ENCODE assay signal across 10 mouse cellular contexts in the genomic region with DNA sequence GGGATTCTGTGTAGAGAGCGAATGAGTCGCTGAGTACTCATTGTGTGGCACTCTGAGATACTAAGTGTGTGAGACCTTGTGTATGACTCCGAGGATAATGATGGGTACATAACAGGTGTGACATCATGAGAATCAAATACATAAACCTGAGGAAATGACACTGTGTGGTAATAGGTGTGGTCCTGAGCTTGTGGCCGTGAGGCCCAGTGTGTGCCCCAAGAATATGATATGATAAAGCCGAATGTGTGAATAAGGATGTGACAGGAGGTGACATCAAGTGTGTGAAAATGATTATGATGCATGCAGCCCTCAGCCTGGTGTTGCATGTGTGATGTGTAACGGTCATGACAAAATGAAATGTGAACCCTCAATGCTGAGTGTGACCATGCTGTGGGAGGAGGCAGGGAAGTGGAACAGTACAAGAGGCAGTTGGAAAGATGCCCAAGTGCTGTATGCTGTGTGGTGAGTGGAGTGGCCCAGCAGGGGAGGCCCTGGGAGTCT. TPM values are rescaled to one million over a fixed set of nuclear protein-coding genes. Genes with fewer than 3 reads are reported as not detected.
A peak's percentile ranks its signal among the peaks of the same experiment; 100 is the strongest.
DNase-seq lines count a peak whose midpoint lies in the region; ATAC-seq and TF ChIP-seq lines count a peak whose summit lies in the region.
"Had no signal": no experiment of that assay in that cellular context is flagged by ENCODE, and none has a peak within 500 bp of the region (broad histone marks: within the 10 kb centered on the region; RNA-seq: fewer than 3 reads in every experiment).

No protein-coding gene starts in this region.

- no peaks in the 10 kb centered on the region for H3K36me3 ChIP-seq in hindbrain, postnatal 0 days (ENCODE audit: insufficient read depth, low read length)
- H3K36me3 ChIP-seq in hindbrain, embryonic 11.5 days (ENCODE audit: control insufficient read depth, insufficient read depth, low read length), result no peaks in the 10 kb centered on the region
- H3K36me3 ChIP-seq: limb, embryonic 15.5 days had no signal

- H3K9me3 ChIP-seq in hindbrain, postnatal 0 days (ENCODE audit: low read length), result no peaks in the 10 kb centered on the region
- H3K9me3 ChIP-seq in hindbrain, embryonic 11.5 days (ENCODE audit: control insufficient read depth, low read length), result no peaks in the 10 kb centered on the region
- H3K9me3 ChIP-seq: limb, embryonic 15.5 days had no signal

- 77% methylated on average over 6 of the region's 6 CpGs for WGBS in hindbrain, postnatal 0 days
- 93% methylated on average over 6 of the region's 6 CpGs for WGBS in hindbrain, embryonic 11.5 days

- no peak for ATAC-seq in hindbrain, postnatal 0 days
- ATAC-seq in hindbrain, embryonic 11.5 days (ENCODE audit: low FRiP score), result no peak
- peak; percentile 80 for ATAC-seq in CD4-positive, CD25-positive, alpha-beta regulatory T cell, adult 4 months
- peak; percentile 66 for ATAC-seq in common myeloid progenitor, adult 5-6 weeks (replicated peaks; ENCODE audit: low read depth, poor library complexity, severe bottlenecking)

- H3K4me1 ChIP-seq in hindbrain, postnatal 0 days (ENCODE audit: insufficient read depth, low read length), result peaks cover 12% of the 10 kb centered on the region; the same call in 1 of the 2 replicates
- no peaks in the 10 kb centered on the region for H3K4me1 ChIP-seq in hindbrain, embryonic 11.5 days (replicated peaks; ENCODE audit: control insufficient read depth, insufficient read depth, low read length)

- no peak overlapping the region for H3K4me3 ChIP-seq in hindbrain, postnatal 0 days (ENCODE audit: low read length)
- no peak overlapping the region for H3K4me3 ChIP-seq in hindbrain, embryonic 11.5 days (ENCODE audit: low read depth, low read length)
- H3K4me3 ChIP-seq: limb, embryonic 15.5 days had no signal

- H3K27me3 ChIP-seq in hindbrain, postnatal 0 days (ENCODE audit: insufficient read depth, low read length), result no peaks in the 10 kb centered on the region
- no peaks in the 10 kb centered on the region for H3K27me3 ChIP-seq in hindbrain, embryonic 11.5 days (ENCODE audit: control insufficient read depth, insufficient read depth, low read length)
- H3K27me3 ChIP-seq: limb, embryonic 15.5 days had no signal

- no peak overlapping the region for H3K4me2 ChIP-seq in hindbrain, postnatal 0 days (ENCODE audit: low read depth, low read length)
- no peak overlapping the region for H3K4me2 ChIP-seq in hindbrain, embryonic 11.5 days (replicated peaks; ENCODE audit: low read depth, low read length)
- H3K4me2 ChIP-seq: limb, embryonic 15.5 days had no signal

- no peak overlapping the region for H3K27ac ChIP-seq in hindbrain, postnatal 0 days
- no peak overlapping the region for H3K27ac ChIP-seq in hindbrain, embryonic 11.5 days (ENCODE audit: low read depth, low read length)

- H3K9ac ChIP-seq in hindbrain, postnatal 0 days (replicated peaks; ENCODE audit: low read length), result no peak overlapping the region
- H3K9ac ChIP-seq in hindbrain, embryonic 11.5 days (ENCODE audit: low read depth, low read length), result no peak overlapping the region
- H3K9ac ChIP-seq: limb, embryonic 15.5 days had no signal

- peak; percentile 55 for DNase-seq in hindbrain, postnatal 0 days (ENCODE audit: low spot score)
- DNase-seq in hindbrain, embryonic 11.5 days (ENCODE audit: low spot score), result no peak
- DNase-seq in lung, postnatal 14 days, result peak; percentile 75
- DNase-seq in urinary bladder, postnatal 25 days (ENCODE audit: low spot score), result no peak
- no peak for DNase-seq in thymus, postnatal 25 days
- no peak for DNase-seq in thymus, postnatal 10 days (ENCODE audit: low spot score in 2 of 2)

- TF ChIP-seq CTCF in hindbrain, postnatal 0 days (IDR thresholded peaks at IDR 0.05; ENCODE audit: low read depth), result no peak

RNA-seq across cellular contexts. Expression of gene Pde2a, which starts 45.1 kb away (rescaled TPM):
- total RNA-seq in hindbrain, postnatal 0 days (2014; rRNA removed), result 54.4 and 55.8 TPM in 2 replicates
- polyA plus RNA-seq in hindbrain, postnatal 0 days (2015; fragmentation: Nextera tagmentation; extraction: Ambion mirVana), result 26.7 and 27.1 TPM in 2 replicates
- polyA plus RNA-seq in hindbrain, embryonic 11.5 days (2014; fragmentation: Nextera tagmentation; extraction: Ambion mirVana), result 14.4 and 17.8 TPM in 2 replicates
- 10 to 100 TPM; 23.0 to 83.7 TPM for polyA plus RNA-seq in CD4-positive, CD25-positive, alpha-beta regulatory T cell, adult 4 months (2017; shearing (Covaris generic))
- total RNA-seq in common myeloid progenitor, adult 5-6 weeks (2017), result 1.7 and 7.0 TPM in 2 replicates

RNA-seq across cellular contexts. Expression of gene Gm45837, which starts 55.9 kb away (rescaled TPM):
- not detected in 2 replicates for total RNA-seq in hindbrain, postnatal 0 days (2014; rRNA removed)
- polyA plus RNA-seq in hindbrain, postnatal 0 days (2015; fragmentation: Nextera tagmentation; extraction: Ambion mirVana), result not detected in 2 replicates
- 0.99 TPM in 1 of 2 replicates, not detected in the other for polyA plus RNA-seq in hindbrain, embryonic 11.5 days (2014; fragmentation: Nextera tagmentation; extraction: Ambion mirVana)
- polyA plus RNA-seq in CD4-positive, CD25-positive, alpha-beta regulatory T cell, adult 4 months (2017; shearing (Covaris generic)), result 10 to 100 TPM in 1 of 2 experiments, not detected in 1; 33.3 TPM
- total RNA-seq in common myeloid progenitor, adult 5-6 weeks (2017), result 6.5 TPM in 1 of 2 replicates, not detected in the other
- polyA plus RNA-seq: gonadal fat pad, adult 2 months had no signal

Comparison
In these comparisons a context has a peak if more than half of its experiments do, and no peak if none do; other contexts are left out.
1. DNase-seq: peak in hindbrain, postnatal 0 days (single experiment) and lung, postnatal 14 days (single experiment); none in hindbrain, embryonic 11.5 days (single experiment), urinary bladder, postnatal 25 days (single experiment), thymus, postnatal 25 days (single experiment) and thymus, postnatal 10 days (0 of 2).
2. ATAC-seq: peak in CD4-positive, CD25-positive, alpha-beta regulatory T cell, adult 4 months (single experiment) and common myeloid progenitor, adult 5-6 weeks (single experiment); none in hindbrain, postnatal 0 days (single experiment) and hindbrain, embryonic 11.5 days (single experiment).